8 mouse cellular contexts compared by ENCODE assay signal in genomic region chr16:13673114-13673513, GRCm38 (mm10). TPM values are rescaled to one million over a fixed set of nuclear protein-coding genes. Genes with fewer than 3 reads are reported as not detected.
DNase-seq lines count a peak whose midpoint lies in the region; ATAC-seq and TF ChIP-seq lines count a peak whose summit lies in the region.

No protein-coding gene starts in this region.

- no peak for DNase-seq in lung, adult 2 months
- DNase-seq in lung, postnatal 14 days: no peak
- no peak for DNase-seq in urinary bladder, postnatal 25 days (ENCODE audit: low spot score)
- DNase-seq in frontal cortex, postnatal 25 days (ENCODE audit: low spot score in 2 of 2): no peak

- no peak for TF ChIP-seq POLR2A in lung, adult 2 months (IDR thresholded peaks at IDR 0.05; ENCODE audit: borderline replicate concordance, extremely low read depth, low read depth, low read length)

- H3K36me3 ChIP-seq in forebrain, embryonic 13.5 days (ENCODE audit: poor library complexity, severe bottlenecking): peaks cover 19% of the 10 kb centered on the region
- peaks cover 27% of the 10 kb centered on the region for H3K36me3 ChIP-seq in limb, embryonic 12.5 days
- H3K36me3 ChIP-seq in neural tube, embryonic 14.5 days (ENCODE audit: control insufficient read depth, insufficient read depth, low read length): peaks cover 7% of the 10 kb centered on the region; the same call in 1 of the 2 replicates

- peaks cover 5% of the 10 kb centered on the region for H3K4me1 ChIP-seq in lung, adult 2 months (ENCODE audit: control insufficient read depth, insufficient read depth, low read length)
- H3K4me1 ChIP-seq in forebrain, embryonic 13.5 days: peaks cover 11% of the 10 kb centered on the region
- H3K4me1 ChIP-seq in limb, embryonic 12.5 days (replicated peaks): peaks cover 10% of the 10 kb centered on the region
- H3K4me1 ChIP-seq in neural tube, embryonic 14.5 days (ENCODE audit: control insufficient read depth, insufficient read depth, low read length): peaks cover 12% of the 10 kb centered on the region

- ATAC-seq in forebrain, embryonic 13.5 days: no peak
- no peak for ATAC-seq in limb, embryonic 12.5 days (ENCODE audit: insufficient number of reproducible peaks, insufficient read depth, low FRiP score, low TSS enrichment, low read depth)
- no peak for ATAC-seq in neural tube, embryonic 14.5 days (ENCODE audit: low read depth)
- ATAC-seq in inflammation-experienced regulatory T-cells, adult 6 months: no peak

- H3K4me3 ChIP-seq in lung, adult 2 months (replicated peaks; ENCODE audit: extremely low read depth, low read depth, low read length): peak overlapping the region; percentile 73
- peak overlapping the region; percentile 96 for H3K4me3 ChIP-seq in forebrain, embryonic 13.5 days
- H3K4me3 ChIP-seq in limb, embryonic 12.5 days (replicated peaks): peak overlapping the region; percentile 96
- peak overlapping the region; percentile 89; the same call in 1 of the 2 replicates for H3K4me3 ChIP-seq in neural tube, embryonic 14.5 days (ENCODE audit: low read depth, low read length)

- no peak overlapping the region for H3K27ac ChIP-seq in forebrain, embryonic 13.5 days
- no peak overlapping the region for H3K27ac ChIP-seq in limb, embryonic 12.5 days
- H3K27ac ChIP-seq in neural tube, embryonic 14.5 days (ENCODE audit: low read depth, low read length): no peak overlapping the region

- 0 out of 2 replicates have a peak overlapping the region, but pooled peaks have one; percentile 98 for H3K9ac ChIP-seq in forebrain, embryonic 13.5 days
- H3K9ac ChIP-seq in limb, embryonic 12.5 days (replicated peaks): no peak overlapping the region
- H3K9ac ChIP-seq in neural tube, embryonic 14.5 days (replicated peaks; ENCODE audit: low read depth, low read length): no peak overlapping the region

- WGBS in lung, adult 2 months: 78% methylated on average over 5 of the region's 5 CpGs
- 67% methylated on average over 5 of the region's 5 CpGs for WGBS in forebrain, embryonic 13.5 days
- 85% methylated on average over 5 of the region's 5 CpGs for WGBS in limb, embryonic 12.5 days
- 81% methylated on average over 5 of the region's 5 CpGs for WGBS in neural tube, embryonic 14.5 days

- H3K4me2 ChIP-seq in forebrain, embryonic 13.5 days: peak overlapping the region; percentile 87
- peak overlapping the region; percentile 80 for H3K4me2 ChIP-seq in limb, embryonic 12.5 days
- H3K4me2 ChIP-seq in neural tube, embryonic 14.5 days (ENCODE audit: low read depth, low read length): peak overlapping the region; percentile 88; the same call in 1 of the 2 replicates

- H3K9me3 ChIP-seq in forebrain, embryonic 13.5 days (replicated peaks): no peaks in the 10 kb centered on the region
- no peaks in the 10 kb centered on the region for H3K9me3 ChIP-seq in limb, embryonic 12.5 days
- H3K9me3 ChIP-seq in neural tube, embryonic 14.5 days (ENCODE audit: control insufficient read depth, low read length): no peaks in the 10 kb centered on the region

- TF ChIP-seq CTCF in lung, adult 2 months (IDR thresholded peaks at IDR 0.05; ENCODE audit: insufficient read depth, low read length): no peak

- H3K27me3 ChIP-seq in forebrain, embryonic 13.5 days: no peaks in the 10 kb centered on the region
- H3K27me3 ChIP-seq in limb, embryonic 12.5 days: no peaks in the 10 kb centered on the region
- no peaks in the 10 kb centered on the region for H3K27me3 ChIP-seq in neural tube, embryonic 14.5 days (ENCODE audit: control insufficient read depth, insufficient read depth, low read length)

RNA-seq across cellular contexts. Expression of gene 3110001I22Rik, which starts 1.4 kb away (rescaled TPM):
- polyA plus RNA-seq in lung, adult 2 months (2012; rRNA removed): 0.79 and 1.2 TPM in 2 replicates
- 9.4 and 9.9 TPM in 2 replicates for polyA plus RNA-seq in forebrain, embryonic 13.5 days (2015; fragmentation: Nextera tagmentation; extraction: Ambion mirVana)
- 7.3 and 8.5 TPM in 2 replicates for polyA plus RNA-seq in limb, embryonic 12.5 days (2016; fragmentation: Nextera tagmentation; extraction: Ambion mirVana)
- 7.7 and 8.3 TPM in 2 replicates for polyA plus RNA-seq in neural tube, embryonic 14.5 days (2014; fragmentation: Nextera tagmentation; extraction: Ambion mirVana)
- polyA plus RNA-seq in inflammation-experienced regulatory T-cells, adult 6 months (2017; shearing (Covaris generic)): 1 to 10 TPM; 7.5 to 9.0 (median 8.4) TPM

RNA-seq across cellular contexts. Expression of gene Bfar, which starts 1.5 kb away (rescaled TPM):
- polyA plus RNA-seq in lung, adult 2 months (2012; rRNA removed): 17.3 and 21.7 TPM in 2 replicates
- 44.7 and 50.9 TPM in 2 replicates for polyA plus RNA-seq in forebrain, embryonic 13.5 days (2015; fragmentation: Nextera tagmentation; extraction: Ambion mirVana)
- polyA plus RNA-seq in limb, embryonic 12.5 days (2016; fragmentation: Nextera tagmentation; extraction: Ambion mirVana): 44.5 and 46.4 TPM in 2 replicates
- 52.6 and 57.6 TPM in 2 replicates for polyA plus RNA-seq in neural tube, embryonic 14.5 days (2014; fragmentation: Nextera tagmentation; extraction: Ambion mirVana)
- 10 to 100 TPM; 43.7 to 64.9 (median 51.1) TPM for polyA plus RNA-seq in inflammation-experienced regulatory T-cells, adult 6 months (2017; shearing (Covaris generic))

RNA-seq across cellular contexts. Expression of gene Parn, which starts 5.1 kb away (rescaled TPM):
- polyA plus RNA-seq in lung, adult 2 months (2012; rRNA removed): 9.3 and 15.1 TPM in 2 replicates
- polyA plus RNA-seq in forebrain, embryonic 13.5 days (2015; fragmentation: Nextera tagmentation; extraction: Ambion mirVana): 39.5 and 41.3 TPM in 2 replicates
- 41.4 and 44.8 TPM in 2 replicates for polyA plus RNA-seq in limb, embryonic 12.5 days (2016; fragmentation: Nextera tagmentation; extraction: Ambion mirVana)
- polyA plus RNA-seq in neural tube, embryonic 14.5 days (2014; fragmentation: Nextera tagmentation; extraction: Ambion mirVana): 29.1 and 35.1 TPM in 2 replicates
- 10 to 100 TPM; 26.6 to 38.2 (median 37.3) TPM for polyA plus RNA-seq in inflammation-experienced regulatory T-cells, adult 6 months (2017; shearing (Covaris generic))

RNA-seq across cellular contexts. Expression of gene Pla2g10, which starts 57.7 kb away (rescaled TPM):
- 0.97 TPM in 1 of 2 replicates, not detected in the other for polyA plus RNA-seq in lung, adult 2 months (2012; rRNA removed)
- 0.20 and 0.53 TPM in 2 replicates for polyA plus RNA-seq in forebrain, embryonic 13.5 days (2015; fragmentation: Nextera tagmentation; extraction: Ambion mirVana)
- not detected in 2 replicates for polyA plus RNA-seq in limb, embryonic 12.5 days (2016; fragmentation: Nextera tagmentation; extraction: Ambion mirVana)
- polyA plus RNA-seq in neural tube, embryonic 14.5 days (2014; fragmentation: Nextera tagmentation; extraction: Ambion mirVana): 0.55 and 0.71 TPM in 2 replicates
- under 1 TPM in 1 of 3 experiments, not detected in 2; 0.38 TPM for polyA plus RNA-seq in inflammation-experienced regulatory T-cells, adult 6 months (2017; shearing (Covaris generic))
